Mouse (Mus musculus): ENCODE results near the gene Jrkl. TPM values are rescaled to one million over a fixed set of nuclear protein-coding genes. Genes with fewer than 3 reads are reported as not detected.
A peak's percentile ranks its signal among the peaks of the same experiment; 100 is the strongest.

Gene Jrkl
- polyA plus RNA-seq, 1 experiment from 2014 or later = 10.2 TPM

DNA sequence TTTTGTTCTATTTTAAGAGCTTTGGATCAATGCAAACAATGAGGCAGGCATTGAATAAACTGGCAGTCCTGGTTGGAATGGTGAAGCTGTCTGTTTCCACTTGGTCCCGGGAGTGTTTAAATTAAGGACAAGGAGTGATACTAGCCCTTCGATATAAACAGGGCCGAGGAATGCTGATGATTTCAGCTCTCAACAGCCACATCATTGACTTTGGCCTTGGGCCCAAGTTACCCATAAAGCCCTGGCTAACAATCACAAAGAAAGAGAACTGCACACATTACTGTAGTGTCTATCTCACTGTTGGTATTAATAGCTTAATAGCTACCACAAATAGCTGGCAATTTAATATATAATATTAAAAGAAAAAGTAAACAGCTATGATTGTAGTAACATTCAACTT lies 45.5 kb downstream of the Jrkl start:
- DNase-seq (ENCODE audit: low spot score) = no peak
- H3K27me3 ChIP-seq (ENCODE audit: control insufficient read depth, insufficient read depth, low read length) = no peaks in the 10 kb centered on the region
- 86% methylated on average over 3 of the region's 3 CpGs for WGBS

DNA sequence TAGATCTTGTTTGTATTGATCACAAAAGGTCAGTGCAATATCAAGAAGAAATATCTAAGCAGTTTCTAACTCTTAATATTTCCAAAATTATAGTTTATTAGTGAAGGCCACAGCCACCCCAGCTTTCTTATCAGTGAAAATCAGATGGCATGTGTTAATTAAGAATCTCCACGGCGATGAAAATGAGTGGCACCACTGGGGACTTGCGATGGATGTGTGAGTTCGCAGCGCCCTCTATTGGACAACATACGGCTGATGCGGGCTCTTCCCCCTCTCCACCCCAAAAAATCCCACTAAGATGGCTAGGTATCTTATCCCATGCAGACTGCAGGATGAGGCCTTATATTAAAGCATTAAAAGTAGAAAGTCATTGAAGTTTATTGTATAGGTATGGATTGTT lies 49.9 kb downstream of the Jrkl start:
- WGBS = 8% methylated on average over 7 of the region's 7 CpGs
- DNase-seq (ENCODE audit: low spot score) = peak; percentile 56
- H3K4me3 ChIP-seq (ENCODE audit: low read depth, low read length) = no peak overlapping the region
- H3K36me3 ChIP-seq (replicated peaks; ENCODE audit: control insufficient read depth, insufficient read depth, low read depth, low read length) = no peaks in the 10 kb centered on the region
- no peak for ATAC-seq (replicated peaks; ENCODE audit: insufficient number of reproducible peaks, low FRiP score, low TSS enrichment, low read depth)
- no peak overlapping the region for H3K27ac ChIP-seq (replicated peaks; ENCODE audit: low read depth, low read length)
- no peak overlapping the region for H3K9ac ChIP-seq (replicated peaks; ENCODE audit: low read length)
- no peaks in the 10 kb centered on the region for H3K4me1 ChIP-seq (ENCODE audit: control insufficient read depth, insufficient read depth, low read length)
- H3K4me2 ChIP-seq (ENCODE audit: low read depth, low read length) = no peak overlapping the region
- no peaks in the 10 kb centered on the region for H3K27me3 ChIP-seq (ENCODE audit: control insufficient read depth, insufficient read depth, low read length)
- no peaks in the 10 kb centered on the region for H3K9me3 ChIP-seq (replicated peaks; ENCODE audit: control insufficient read depth, low read length)

More for the DNA sequence above, 45.5 kb downstream of the Jrkl start:
- ATAC-seq (replicated peaks; ENCODE audit: insufficient number of reproducible peaks, low FRiP score, low TSS enrichment, low read depth) = no peak
- no peak overlapping the region for H3K4me2 ChIP-seq (ENCODE audit: low read depth, low read length)
- H3K4me3 ChIP-seq (ENCODE audit: low read depth, low read length) = no peak overlapping the region
- no peaks in the 10 kb centered on the region for H3K4me1 ChIP-seq (ENCODE audit: control insufficient read depth, insufficient read depth, low read length)
- no peak overlapping the region for H3K9ac ChIP-seq (replicated peaks; ENCODE audit: low read length)
- no peaks in the 10 kb centered on the region for H3K9me3 ChIP-seq (replicated peaks; ENCODE audit: control insufficient read depth, low read length)
- H3K27ac ChIP-seq (replicated peaks; ENCODE audit: low read depth, low read length) = no peak overlapping the region
- no peaks in the 10 kb centered on the region for H3K36me3 ChIP-seq (replicated peaks; ENCODE audit: control insufficient read depth, insufficient read depth, low read depth, low read length)

DNA sequence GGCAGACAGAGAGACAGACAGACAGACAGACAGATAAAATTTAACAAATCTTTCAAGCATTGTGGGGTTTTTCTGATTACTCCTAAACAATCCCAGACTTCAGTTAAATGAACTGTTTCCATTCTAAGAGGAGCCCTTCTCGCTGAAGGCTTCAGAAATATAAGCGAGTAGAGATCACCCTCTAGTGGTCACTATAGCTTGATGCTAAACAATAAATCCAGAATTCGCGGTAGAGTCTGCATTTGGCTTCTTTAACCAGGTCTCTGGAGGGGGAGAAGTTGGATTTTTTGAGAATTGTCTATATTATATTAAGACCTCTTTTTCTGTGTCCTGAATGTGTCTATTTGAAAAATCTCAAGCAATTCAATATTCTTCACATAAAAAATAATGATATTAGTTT lies 50.4 kb downstream of the Jrkl start:
- H3K9me3 ChIP-seq (replicated peaks; ENCODE audit: control insufficient read depth, low read length) = no peaks in the 10 kb centered on the region
- 0% methylated on average over 4 of the region's 4 CpGs for WGBS

DNA sequence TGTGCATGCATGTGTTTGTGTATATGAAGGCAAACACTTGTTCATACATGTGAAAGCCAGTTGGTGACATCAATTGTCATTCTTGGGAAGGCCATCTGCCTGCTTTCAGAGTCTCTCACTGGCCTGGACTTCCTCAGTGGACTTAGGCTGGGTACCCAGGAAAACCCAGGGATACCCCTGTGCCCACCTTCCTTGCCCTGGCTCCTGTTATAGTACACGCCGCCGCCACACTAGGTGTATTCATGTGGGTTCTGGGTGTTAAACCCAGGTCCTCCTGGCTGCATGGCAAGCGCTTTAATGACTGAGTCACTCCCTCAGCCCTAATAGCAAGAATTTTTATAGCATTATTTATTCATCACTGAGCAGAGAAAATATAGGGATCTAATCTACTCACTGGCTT lies 51.0 kb downstream of the Jrkl start:
- Histone ChIP-seq H3K27me3 (ENCODE audit: control insufficient read depth, insufficient read depth, low read length) (no peaks in the 10 kb centered on the region), H3K9ac (replicated peaks; ENCODE audit: low read length) (no peak overlapping the region), H3K27ac (replicated peaks; ENCODE audit: low read depth, low read length) (no peak overlapping the region), H3K36me3 (replicated peaks; ENCODE audit: control insufficient read depth, insufficient read depth, low read depth, low read length) (no peaks in the 10 kb centered on the region), H3K9me3 (replicated peaks; ENCODE audit: control insufficient read depth, low read length) (no peaks in the 10 kb centered on the region), H3K4me3 (ENCODE audit: low read depth, low read length) (no peak overlapping the region), H3K4me1 (ENCODE audit: control insufficient read depth, insufficient read depth, low read length) (no peaks in the 10 kb centered on the region), H3K4me2 (ENCODE audit: low read depth, low read length) (no peak overlapping the region)
- 86% methylated on average over 4 of the region's 4 CpGs for WGBS
- ATAC-seq (replicated peaks; ENCODE audit: insufficient number of reproducible peaks, low FRiP score, low TSS enrichment, low read depth) (no peak), DNase-seq (ENCODE audit: low spot score) (no peak)

More for the DNA sequence above, 50.4 kb downstream of the Jrkl start:
- Histone ChIP-seq H3K27me3 (ENCODE audit: control insufficient read depth, insufficient read depth, low read length) (no peaks in the 10 kb centered on the region), H3K4me2 (ENCODE audit: low read depth, low read length) (no peak overlapping the region), H3K36me3 (replicated peaks; ENCODE audit: control insufficient read depth, insufficient read depth, low read depth, low read length) (no peaks in the 10 kb centered on the region), H3K4me3 (ENCODE audit: low read depth, low read length) (no peak overlapping the region), H3K27ac (replicated peaks; ENCODE audit: low read depth, low read length) (no peak overlapping the region), H3K4me1 (ENCODE audit: control insufficient read depth, insufficient read depth, low read length) (no peaks in the 10 kb centered on the region), H3K9ac (replicated peaks; ENCODE audit: low read length) (no peak overlapping the region)
- ATAC-seq (replicated peaks; ENCODE audit: insufficient number of reproducible peaks, low FRiP score, low TSS enrichment, low read depth) (no peak), DNase-seq (ENCODE audit: low spot score) (peak; percentile 88)

Other genes with a start within 250 kb of the Jrkl start
- gene Ccdc82, start 1.1 kb upstream of the Jrkl start, polyA plus RNA-seq (2014; fragmentation: Nextera tagmentation; extraction: Ambion mirVana) = 7.3 and 7.7 TPM in 2 replicates
- 8.6 and 10.5 TPM in 2 replicates for gene Maml2, start 52.1 kb upstream of the Jrkl start, polyA plus RNA-seq (2014; fragmentation: Nextera tagmentation; extraction: Ambion mirVana)
- gene Gm17571, start 200.9 kb upstream of the Jrkl start, polyA plus RNA-seq (2014; fragmentation: Nextera tagmentation; extraction: Ambion mirVana) = not detected in 2 replicates